Mouse (Mus musculus) thymus, postnatal 4 days (tissue): ENCODE measurements around the gene Dock8.

Experiments
- DNase-seq: peaks from one replicate; pipeline ENCODE4 v3.0.0; 2021

Gene Dock8

GRCm38 (mm10) chr19:25133959-25134358 is 134.6 kb downstream of the Dock8 start:
- DNase-seq, result no peak

- no peak for DNase-seq
These were observed 136.8 kb downstream of the Dock8 start for GRCm38 (mm10) chr19:25136171-25136570.

GRCm38 (mm10) chr19:25137907-25138820 is 138.8 kb downstream of the Dock8 start:
- no peak for DNase-seq

- no peak for DNase-seq
These were observed 145.0 kb downstream of the Dock8 start for GRCm38 (mm10) chr19:25144110-25145028.

GRCm38 (mm10) chr19:25145116-25145515 is 145.8 kb downstream of the Dock8 start:
- no peak for DNase-seq

GRCm38 (mm10) chr19:25146122-25146521 is 146.8 kb downstream of the Dock8 start:
- no peak for DNase-seq

GRCm38 (mm10) chr19:25149788-25150187 is 150.5 kb downstream of the Dock8 start:
- DNase-seq, result no peak

- DNase-seq, result no peak
These were observed 155.3 kb downstream of the Dock8 start for GRCm38 (mm10) chr19:25154506-25155178.

GRCm38 (mm10) chr19:25155250-25155649 is 155.9 kb downstream of the Dock8 start:
- no peak for DNase-seq

- no peak for DNase-seq
These were observed 156.4 kb downstream of the Dock8 start for GRCm38 (mm10) chr19:25155709-25156108.

GRCm38 (mm10) chr19:25162270-25162669 is 162.9 kb downstream of the Dock8 start:
- DNase-seq, result no peak

GRCm38 (mm10) chr19:25163426-25163825 is 164.1 kb downstream of the Dock8 start:
- DNase-seq, result no peak

GRCm38 (mm10) chr19:25166412-25166811 is 167.1 kb downstream of the Dock8 start:
- no peak for DNase-seq

- no peak for DNase-seq
These were observed 172.1 kb downstream of the Dock8 start for GRCm38 (mm10) chr19:25171395-25171794.

GRCm38 (mm10) chr19:25176746-25177145 is 177.4 kb downstream of the Dock8 start:
- DNase-seq, result no peak

- no peak for DNase-seq
These were observed 180.7 kb downstream of the Dock8 start for GRCm38 (mm10) chr19:25180024-25180423.

GRCm38 (mm10) chr19:25180547-25180946 is 181.2 kb downstream of the Dock8 start:
- no peak for DNase-seq

- no peak for DNase-seq
These were observed 184.7 kb downstream of the Dock8 start for GRCm38 (mm10) chr19:25184076-25184475.

- no peak for DNase-seq
These were observed 187.0 kb downstream of the Dock8 start for GRCm38 (mm10) chr19:25186316-25186715.

GRCm38 (mm10) chr19:25187681-25188080 is 188.3 kb downstream of the Dock8 start:
- no peak for DNase-seq

GRCm38 (mm10) chr19:25193751-25194150 is 194.4 kb downstream of the Dock8 start:
- no peak for DNase-seq

GRCm38 (mm10) chr19:25200081-25200860 is 200.9 kb downstream of the Dock8 start:
- DNase-seq, result no peak
